Mouse (Mus musculus): Measurements from ENCODE around the gene Dlx3. TPM values are rescaled to one million over a fixed set of nuclear protein-coding genes. Genes with fewer than 3 reads are reported as not detected.
A peak's percentile ranks its signal among the peaks of the same experiment; 100 is the strongest.

The Dlx3 gene
- polyA plus RNA-seq, 1 experiment from 2014 or later, result 1.2 TPM

GRCm38 (mm10) chr11:95157356-95157755, 37.4 kb downstream of the Dlx3 start:
- no peak overlapping the region for H3K4me2 ChIP-seq (replicated peaks; ENCODE audit: low read depth, low read length)
- 59% methylated on average over 5 of the region's 5 CpGs for WGBS
- no peaks in the 10 kb centered on the region for H3K9me3 ChIP-seq (ENCODE audit: control insufficient read depth, low read length)
- peaks cover 6% of the 10 kb centered on the region; the same call in 1 of the 2 replicates for H3K27me3 ChIP-seq (ENCODE audit: control insufficient read depth, insufficient read depth, low read length)
- ATAC-seq (ENCODE audit: low FRiP score, low TSS enrichment), result no peak
- H3K4me3 ChIP-seq (ENCODE audit: low read length), result no peak overlapping the region
- H3K4me1 ChIP-seq (ENCODE audit: control insufficient read depth, insufficient read depth, low read length), result 0 out of 2 replicates have a peak, but pooled peaks cover 4% of the 10 kb centered on the region
- H3K27ac ChIP-seq (ENCODE audit: low read depth, low read length), result no peak overlapping the region
- no peak overlapping the region for H3K9ac ChIP-seq (ENCODE audit: low read depth, low read length)
- no peaks in the 10 kb centered on the region for H3K36me3 ChIP-seq (ENCODE audit: control insufficient read depth, insufficient read depth, low read length)

GRCm38 (mm10) chr11:95157872-95158271, 38.0 kb downstream of the Dlx3 start:
- Histone ChIP-seq H3K27ac (ENCODE audit: low read depth, low read length) (no peak overlapping the region), H3K4me2 (replicated peaks; ENCODE audit: low read depth, low read length) (no peak overlapping the region), H3K27me3 (ENCODE audit: control insufficient read depth, insufficient read depth, low read length) (peaks cover under 1% of the 10 kb centered on the region; the same call in 1 of the 2 replicates), H3K4me3 (ENCODE audit: low read length) (no peak overlapping the region), H3K9ac (ENCODE audit: low read depth, low read length) (no peak overlapping the region), H3K36me3 (ENCODE audit: control insufficient read depth, insufficient read depth, low read length) (no peaks in the 10 kb centered on the region), H3K9me3 (ENCODE audit: control insufficient read depth, low read length) (no peaks in the 10 kb centered on the region), H3K4me1 (ENCODE audit: control insufficient read depth, insufficient read depth, low read length) (0 out of 2 replicates have a peak, but pooled peaks cover 4% of the 10 kb centered on the region)
- 77% methylated on average over 5 of the region's 5 CpGs for WGBS
- ATAC-seq (ENCODE audit: low FRiP score, low TSS enrichment), result no peak

- no peak for ATAC-seq (ENCODE audit: low FRiP score, low TSS enrichment)
- no peak overlapping the region for H3K4me2 ChIP-seq (replicated peaks; ENCODE audit: low read depth, low read length)
- no peak overlapping the region for H3K27ac ChIP-seq (ENCODE audit: low read depth, low read length)
- no peak overlapping the region for H3K9ac ChIP-seq (ENCODE audit: low read depth, low read length)
- no peaks in the 10 kb centered on the region for H3K27me3 ChIP-seq (ENCODE audit: control insufficient read depth, insufficient read depth, low read length)
- H3K4me3 ChIP-seq (ENCODE audit: low read length), result no peak overlapping the region
- H3K9me3 ChIP-seq (ENCODE audit: control insufficient read depth, low read length), result no peaks in the 10 kb centered on the region
- H3K36me3 ChIP-seq (ENCODE audit: control insufficient read depth, insufficient read depth, low read length), result no peaks in the 10 kb centered on the region
- WGBS, result 88% methylated on average over 8 of the region's 8 CpGs
- 0 out of 2 replicates have a peak, but pooled peaks cover 4% of the 10 kb centered on the region for H3K4me1 ChIP-seq (ENCODE audit: control insufficient read depth, insufficient read depth, low read length)
Measured at GRCm38 (mm10) chr11:95159763-95160371, 39.9 kb downstream of the Dlx3 start.

- H3K4me1 ChIP-seq (ENCODE audit: control insufficient read depth, insufficient read depth, low read length), result 0 out of 2 replicates have a peak, but pooled peaks cover 6% of the 10 kb centered on the region
- no peak overlapping the region for H3K4me3 ChIP-seq (ENCODE audit: low read length)
- no peak overlapping the region for H3K9ac ChIP-seq (ENCODE audit: low read depth, low read length)
- WGBS, result 55% methylated on average over 7 of the region's 7 CpGs
- H3K27me3 ChIP-seq (ENCODE audit: control insufficient read depth, insufficient read depth, low read length), result no peaks in the 10 kb centered on the region
- no peak overlapping the region for H3K27ac ChIP-seq (ENCODE audit: low read depth, low read length)
- ATAC-seq (ENCODE audit: low FRiP score, low TSS enrichment), result no peak
- H3K9me3 ChIP-seq (ENCODE audit: control insufficient read depth, low read length), result no peaks in the 10 kb centered on the region
- no peak overlapping the region for H3K4me2 ChIP-seq (replicated peaks; ENCODE audit: low read depth, low read length)
- no peaks in the 10 kb centered on the region for H3K36me3 ChIP-seq (ENCODE audit: control insufficient read depth, insufficient read depth, low read length)
Measured at GRCm38 (mm10) chr11:95160693-95161092, 40.8 kb downstream of the Dlx3 start.

DNA sequence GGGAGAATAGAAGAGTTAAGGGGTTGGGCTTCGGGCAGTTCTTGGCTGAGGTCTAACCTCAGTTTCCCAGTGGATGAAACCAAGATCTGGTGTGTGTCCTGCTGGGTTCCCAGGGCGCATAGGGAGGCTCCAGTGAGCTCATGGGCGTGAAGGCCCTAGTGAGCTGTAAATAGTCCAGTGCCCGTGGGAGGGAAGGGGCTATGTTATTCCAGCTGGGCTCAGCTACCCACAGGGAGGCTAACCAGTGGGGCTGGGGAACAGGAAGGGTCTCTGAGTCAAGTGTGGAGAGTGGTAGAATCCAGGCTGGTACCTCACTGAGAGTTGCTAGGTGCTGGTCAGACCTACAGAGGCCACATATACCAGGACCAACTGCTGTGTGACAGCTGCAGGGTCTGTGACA, 41.8 kb downstream of the Dlx3 start:
- no peak overlapping the region for H3K9ac ChIP-seq (ENCODE audit: low read depth, low read length)
- H3K9me3 ChIP-seq (ENCODE audit: control insufficient read depth, low read length), result no peaks in the 10 kb centered on the region
- H3K27ac ChIP-seq (ENCODE audit: low read depth, low read length), result no peak overlapping the region
- H3K36me3 ChIP-seq (ENCODE audit: control insufficient read depth, insufficient read depth, low read length), result no peaks in the 10 kb centered on the region
- no peak overlapping the region for H3K4me2 ChIP-seq (replicated peaks; ENCODE audit: low read depth, low read length)
- no peak overlapping the region for H3K4me3 ChIP-seq (ENCODE audit: low read length)
- 52% methylated on average over 4 of the region's 4 CpGs for WGBS
- H3K4me1 ChIP-seq (ENCODE audit: control insufficient read depth, insufficient read depth, low read length), result 0 out of 2 replicates have a peak, but pooled peaks cover 10% of the 10 kb centered on the region
- peak; percentile 72 for ATAC-seq (ENCODE audit: low FRiP score, low TSS enrichment)
- H3K27me3 ChIP-seq (ENCODE audit: control insufficient read depth, insufficient read depth, low read length), result no peaks in the 10 kb centered on the region

DNA sequence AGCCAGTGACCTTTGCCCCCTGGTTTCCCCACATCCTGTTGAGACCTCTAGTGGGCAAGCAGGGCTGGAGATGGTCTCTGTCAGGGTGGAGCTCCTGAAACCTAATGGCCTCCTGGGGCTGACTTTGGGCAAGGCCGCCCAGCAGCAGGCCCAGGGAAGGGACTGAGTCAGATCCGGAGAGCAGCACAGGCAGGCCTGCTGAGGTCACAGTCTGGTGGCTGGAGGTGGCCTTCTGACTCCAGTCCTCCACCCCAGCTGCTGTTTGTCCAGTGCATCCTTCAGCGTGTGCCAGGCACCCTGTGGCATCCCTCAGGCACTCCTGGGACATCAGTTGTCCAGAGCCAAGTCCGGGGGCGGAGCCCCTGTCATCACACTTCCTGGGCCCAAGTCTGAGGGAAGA, 45.9 kb downstream of the Dlx3 start:
- H3K27me3 ChIP-seq (ENCODE audit: control insufficient read depth, insufficient read depth, low read length), result no peaks in the 10 kb centered on the region
- no peak overlapping the region for H3K4me3 ChIP-seq (ENCODE audit: low read length)
- no peak overlapping the region for H3K4me2 ChIP-seq (replicated peaks; ENCODE audit: low read depth, low read length)
- H3K9me3 ChIP-seq (ENCODE audit: control insufficient read depth, low read length), result no peaks in the 10 kb centered on the region
- ATAC-seq (ENCODE audit: low FRiP score, low TSS enrichment), result no peak
- H3K27ac ChIP-seq (ENCODE audit: low read depth, low read length), result no peak overlapping the region
- H3K36me3 ChIP-seq (ENCODE audit: control insufficient read depth, insufficient read depth, low read length), result no peaks in the 10 kb centered on the region
- WGBS, result 69% methylated on average over 5 of the region's 5 CpGs
- H3K9ac ChIP-seq (ENCODE audit: low read depth, low read length), result no peak overlapping the region
- H3K4me1 ChIP-seq (ENCODE audit: control insufficient read depth, insufficient read depth, low read length), result 0 out of 2 replicates have a peak, but pooled peaks cover 10% of the 10 kb centered on the region

Other genes with a start within 250 kb of the Dlx3 start
- gene Col1a1, start 183.9 kb upstream of the Dlx3 start, polyA plus RNA-seq (2014; fragmentation: Nextera tagmentation; extraction: Ambion mirVana), result 248 and 380 TPM in 2 replicates
- gene Hils1, start 152.5 kb upstream of the Dlx3 start, polyA plus RNA-seq (2014; fragmentation: Nextera tagmentation; extraction: Ambion mirVana), result not detected in 2 replicates
- gene Sgca, start 143.8 kb upstream of the Dlx3 start, polyA plus RNA-seq (2014; fragmentation: Nextera tagmentation; extraction: Ambion mirVana), result 0.24 TPM in 1 of 2 replicates, not detected in the other
- gene Ppp1r9b, start 129.1 kb upstream of the Dlx3 start, polyA plus RNA-seq (2014; fragmentation: Nextera tagmentation; extraction: Ambion mirVana), result 12.0 and 14.6 TPM in 2 replicates
- gene Samd14, start 110.2 kb upstream of the Dlx3 start, polyA plus RNA-seq (2014; fragmentation: Nextera tagmentation; extraction: Ambion mirVana), result 14.7 and 18.3 TPM in 2 replicates
- 30.0 and 46.5 TPM in 2 replicates for gene Pdk2, start 78.8 kb upstream of the Dlx3 start, polyA plus RNA-seq (2014; fragmentation: Nextera tagmentation; extraction: Ambion mirVana)
- 13.9 and 20.9 TPM in 2 replicates for gene Itga3, start 43.3 kb upstream of the Dlx3 start, polyA plus RNA-seq (2014; fragmentation: Nextera tagmentation; extraction: Ambion mirVana)
- not detected in 2 replicates for gene Dlx4, start 26.1 kb downstream of the Dlx3 start, polyA plus RNA-seq (2014; fragmentation: Nextera tagmentation; extraction: Ambion mirVana)
- 0.20 TPM in 1 of 2 replicates, not detected in the other for gene Tac4, start 141.4 kb downstream of the Dlx3 start, polyA plus RNA-seq (2014; fragmentation: Nextera tagmentation; extraction: Ambion mirVana)
- 55.5 and 80.1 TPM in 2 replicates for gene Kat7, start 190.1 kb downstream of the Dlx3 start, polyA plus RNA-seq (2014; fragmentation: Nextera tagmentation; extraction: Ambion mirVana)
- gene Fam117a, start 216.9 kb downstream of the Dlx3 start, polyA plus RNA-seq (2014; fragmentation: Nextera tagmentation; extraction: Ambion mirVana), result 11.9 and 13.0 TPM in 2 replicates